Mouse (Mus musculus): Measurements from ENCODE around the gene Lrrn4.
A peak's percentile ranks its signal among the peaks of the same experiment; 100 is the strongest.

The Lrrn4 gene

DNA sequence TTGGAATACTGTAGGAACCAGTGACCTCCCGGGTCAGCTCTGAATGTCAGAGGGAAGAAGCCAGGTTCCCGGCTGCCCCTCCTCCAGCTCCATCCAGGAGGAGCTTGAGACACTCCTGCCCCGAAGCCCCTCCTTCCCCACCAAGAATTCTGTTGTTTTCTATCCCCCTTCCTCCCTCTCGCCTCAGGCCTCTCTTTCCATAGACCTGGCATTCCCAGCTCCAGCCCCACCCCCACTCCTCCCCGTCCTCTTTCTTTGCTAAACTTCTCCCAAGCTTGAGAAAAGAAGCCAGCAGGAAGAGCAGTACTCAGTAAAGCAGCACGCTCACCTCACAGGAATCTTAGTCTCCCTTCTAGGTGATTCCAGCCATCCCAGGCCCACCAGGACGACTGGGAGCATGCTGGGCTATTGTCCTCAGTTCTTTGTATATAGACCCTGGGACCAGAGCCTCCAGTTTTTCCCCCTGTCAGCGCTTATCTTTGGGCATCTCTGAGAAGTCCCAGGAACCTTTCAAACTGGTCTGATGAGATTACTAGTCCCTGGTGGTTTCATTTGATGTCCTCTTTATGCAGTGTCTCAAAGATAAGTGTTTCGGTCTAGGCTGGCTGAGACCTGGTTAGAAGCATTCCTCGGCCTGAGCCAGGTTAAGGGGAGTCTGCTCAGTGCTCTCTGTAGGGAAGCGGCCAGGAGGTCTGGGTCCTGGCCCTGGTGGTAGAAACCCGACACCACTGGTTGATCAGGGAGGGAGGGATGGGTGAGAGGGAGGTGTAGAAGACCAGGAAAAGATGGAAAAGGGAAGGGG is at the start of gene Lrrn4:
Lrrn4 (minus strand) TSS at position 48 of the 802 bp plus-strand sequence.
- peak; percentile 60 for DNase-seq (ENCODE audit: extremely low spot score)

- no peak for DNase-seq (ENCODE audit: extremely low spot score)
Measured at GRCm38 (mm10) chr2:132928999-132929398, 48.3 kb upstream of the Lrrn4 start.

- no peak for DNase-seq (ENCODE audit: extremely low spot score)
Measured at GRCm38 (mm10) chr2:132927871-132928270, 47.2 kb upstream of the Lrrn4 start.

- DNase-seq (ENCODE audit: extremely low spot score): no peak
Measured at GRCm38 (mm10) chr2:132927298-132927697, 46.6 kb upstream of the Lrrn4 start.

DNA sequence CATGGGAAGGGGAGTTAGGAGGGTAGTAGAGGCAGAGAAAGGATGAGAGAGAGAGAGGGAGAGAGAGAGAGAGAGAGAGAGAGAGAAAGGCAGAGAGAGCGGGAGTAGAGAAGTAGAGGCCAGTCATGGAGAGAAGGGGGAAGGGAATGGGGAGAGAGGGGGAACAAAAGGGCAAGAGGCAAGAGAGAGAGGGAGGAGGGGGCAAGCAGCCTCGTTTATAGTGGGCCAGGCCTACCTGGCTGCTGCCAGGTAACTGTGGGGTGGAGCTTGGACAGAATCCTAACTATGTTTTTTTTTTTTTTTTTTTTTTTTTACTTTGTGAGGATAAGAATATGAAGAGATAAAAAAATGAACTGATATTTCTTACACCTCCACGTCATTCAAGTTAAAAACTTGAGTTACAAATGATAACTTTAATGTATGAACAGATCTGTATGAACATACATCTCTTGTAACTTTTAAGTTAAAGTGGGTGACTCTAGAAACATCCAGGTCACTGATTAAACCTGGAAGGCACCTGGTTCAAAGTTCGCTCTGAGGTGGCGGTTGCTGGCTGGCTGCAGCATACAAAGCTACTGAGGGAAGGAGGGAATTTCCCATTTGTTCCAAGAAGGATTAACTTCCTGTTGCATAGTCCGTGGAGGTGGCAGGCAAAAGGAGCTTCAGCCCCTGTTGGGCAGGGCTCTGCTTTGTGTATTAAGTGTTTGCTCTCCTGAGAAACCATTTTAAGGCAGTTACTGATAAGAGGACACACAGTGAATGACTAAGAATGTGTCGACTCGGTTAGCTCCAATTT is 42.8 kb upstream of the Lrrn4 start:
- no peak for DNase-seq (ENCODE audit: extremely low spot score)

- DNase-seq (ENCODE audit: extremely low spot score): no peak
Measured at GRCm38 (mm10) chr2:132922076-132922873, 41.6 kb upstream of the Lrrn4 start.

DNA sequence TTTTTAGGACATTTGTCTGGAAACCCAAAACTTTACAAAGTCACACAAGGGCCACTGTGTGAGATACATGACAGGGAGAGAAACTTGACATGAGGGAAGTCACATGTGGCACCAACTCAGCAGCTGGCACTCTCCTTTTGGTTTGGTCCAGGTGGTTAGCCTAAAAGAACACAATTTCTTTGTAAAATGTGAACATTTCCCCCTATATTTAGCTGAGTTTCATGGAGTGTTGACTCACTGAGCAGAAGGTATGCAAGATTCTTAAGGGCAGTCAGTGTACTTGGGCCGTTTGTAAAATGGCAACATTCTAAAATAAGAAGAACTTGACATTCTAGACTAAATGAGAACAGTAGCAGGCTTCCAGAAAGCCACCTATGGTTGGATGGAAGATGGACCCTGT is 34.1 kb upstream of the Lrrn4 start:
- no peak for DNase-seq (ENCODE audit: extremely low spot score)

- DNase-seq (ENCODE audit: extremely low spot score): peak; percentile 42
Measured at GRCm38 (mm10) chr2:132906763-132907162, 26.1 kb upstream of the Lrrn4 start.

DNA sequence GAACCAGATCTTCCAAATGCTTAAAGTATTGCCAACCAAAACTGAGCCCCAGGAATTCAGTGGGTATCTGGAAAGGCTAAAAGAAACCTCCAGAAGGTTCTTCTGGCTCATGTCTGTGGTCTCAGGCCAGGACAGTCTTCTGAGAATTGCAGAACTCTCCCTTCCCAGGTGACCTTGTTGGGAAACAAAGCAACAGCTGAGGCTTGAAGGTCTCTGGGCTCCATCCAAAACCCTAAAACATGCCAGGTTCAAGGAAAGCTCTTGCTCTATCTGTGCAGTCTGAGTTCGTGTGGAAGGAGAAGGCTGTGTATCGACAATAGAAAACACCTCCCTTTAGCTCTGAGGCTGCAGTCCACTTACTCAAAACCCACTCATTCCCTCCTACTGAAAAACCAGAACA is 24.3 kb upstream of the Lrrn4 start:
- no peak for DNase-seq (ENCODE audit: extremely low spot score)

GRCm38 (mm10) chr2:132903498-132903897 is 22.8 kb upstream of the Lrrn4 start:
- DNase-seq (ENCODE audit: extremely low spot score): peak; percentile 63

GRCm38 (mm10) chr2:132902056-132902455 is 21.4 kb upstream of the Lrrn4 start:
- no peak for DNase-seq (ENCODE audit: extremely low spot score)

GRCm38 (mm10) chr2:132901636-132902035 is 20.9 kb upstream of the Lrrn4 start:
- no peak for DNase-seq (ENCODE audit: extremely low spot score)

GRCm38 (mm10) chr2:132900596-132900995 is 19.9 kb upstream of the Lrrn4 start:
- no peak for DNase-seq (ENCODE audit: extremely low spot score)

DNA sequence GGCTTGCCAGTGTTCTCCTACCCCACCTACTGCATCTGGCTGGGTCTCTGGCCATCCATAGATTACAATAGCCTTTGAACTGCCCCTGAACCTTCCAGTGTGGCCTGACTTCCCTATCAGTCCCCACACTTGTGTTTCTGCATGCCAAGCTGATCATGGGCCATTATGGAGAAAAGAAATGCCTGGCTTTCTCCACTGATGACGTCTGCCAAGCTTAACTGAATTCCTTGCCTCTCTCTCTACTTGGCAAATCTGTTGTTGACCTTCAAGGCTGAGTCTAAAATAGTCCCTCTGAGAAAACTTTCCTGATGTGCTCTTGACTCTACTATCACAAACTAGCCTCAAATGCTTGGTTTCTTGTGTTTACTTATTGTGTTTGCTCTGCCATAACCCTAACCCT is 17.5 kb upstream of the Lrrn4 start:
- no peak for DNase-seq (ENCODE audit: extremely low spot score)

- DNase-seq (ENCODE audit: extremely low spot score): no peak
Measured at GRCm38 (mm10) chr2:132893826-132894225, 13.1 kb upstream of the Lrrn4 start.

DNA sequence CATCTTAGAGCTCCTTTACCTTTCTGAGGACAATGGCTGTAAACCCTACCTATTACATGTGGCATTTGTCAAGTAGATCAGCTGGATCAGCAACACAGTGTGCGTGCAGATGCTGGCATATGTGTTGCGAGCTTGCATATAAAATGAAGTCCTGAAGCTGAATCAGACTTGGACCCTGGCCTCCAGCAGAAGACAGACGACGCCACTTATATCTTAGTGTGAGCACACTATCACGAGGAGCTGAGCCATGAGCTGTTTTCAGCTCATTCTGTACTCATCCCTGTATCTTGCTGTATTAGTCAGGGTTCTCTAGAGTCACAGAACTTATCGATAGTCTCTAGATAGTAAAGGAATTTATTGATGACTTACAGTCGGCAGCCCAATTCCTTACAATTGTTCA is 4.6 kb upstream of the Lrrn4 start:
- no peak for DNase-seq (ENCODE audit: extremely low spot score)

DNA sequence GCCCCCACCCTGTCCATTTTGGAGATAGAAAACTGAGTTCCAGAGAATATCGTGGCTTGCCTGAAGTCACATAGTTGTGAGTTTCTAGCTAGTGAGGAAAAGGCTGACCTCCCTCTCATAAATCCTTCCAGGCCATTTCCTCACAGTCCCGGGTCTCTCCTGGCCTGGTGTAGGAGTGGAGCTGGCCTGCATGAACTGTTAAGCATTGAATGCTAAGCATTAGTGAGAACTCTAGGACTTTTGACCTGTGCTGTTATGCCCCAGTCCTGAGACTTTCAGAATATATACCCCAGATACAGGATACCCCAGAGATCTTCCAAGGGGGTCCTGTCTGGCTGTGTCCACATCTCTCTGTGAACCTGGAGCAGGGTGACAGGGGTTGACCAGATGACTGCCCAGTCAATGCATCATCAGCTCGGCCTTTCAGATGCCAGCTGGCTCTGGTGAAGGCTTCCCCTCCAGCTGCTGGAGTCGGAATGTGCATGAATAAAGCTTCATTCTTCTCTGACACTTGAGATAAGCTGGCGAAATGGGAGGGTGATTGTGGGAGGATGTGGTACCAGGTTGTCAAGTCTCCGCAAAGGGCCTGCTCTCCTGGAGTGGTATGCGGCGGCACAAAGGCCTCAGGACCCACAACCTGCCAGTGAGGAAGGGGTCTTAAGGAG is 3.7 kb upstream of the Lrrn4 start:
- no peak for DNase-seq (ENCODE audit: extremely low spot score)

DNA sequence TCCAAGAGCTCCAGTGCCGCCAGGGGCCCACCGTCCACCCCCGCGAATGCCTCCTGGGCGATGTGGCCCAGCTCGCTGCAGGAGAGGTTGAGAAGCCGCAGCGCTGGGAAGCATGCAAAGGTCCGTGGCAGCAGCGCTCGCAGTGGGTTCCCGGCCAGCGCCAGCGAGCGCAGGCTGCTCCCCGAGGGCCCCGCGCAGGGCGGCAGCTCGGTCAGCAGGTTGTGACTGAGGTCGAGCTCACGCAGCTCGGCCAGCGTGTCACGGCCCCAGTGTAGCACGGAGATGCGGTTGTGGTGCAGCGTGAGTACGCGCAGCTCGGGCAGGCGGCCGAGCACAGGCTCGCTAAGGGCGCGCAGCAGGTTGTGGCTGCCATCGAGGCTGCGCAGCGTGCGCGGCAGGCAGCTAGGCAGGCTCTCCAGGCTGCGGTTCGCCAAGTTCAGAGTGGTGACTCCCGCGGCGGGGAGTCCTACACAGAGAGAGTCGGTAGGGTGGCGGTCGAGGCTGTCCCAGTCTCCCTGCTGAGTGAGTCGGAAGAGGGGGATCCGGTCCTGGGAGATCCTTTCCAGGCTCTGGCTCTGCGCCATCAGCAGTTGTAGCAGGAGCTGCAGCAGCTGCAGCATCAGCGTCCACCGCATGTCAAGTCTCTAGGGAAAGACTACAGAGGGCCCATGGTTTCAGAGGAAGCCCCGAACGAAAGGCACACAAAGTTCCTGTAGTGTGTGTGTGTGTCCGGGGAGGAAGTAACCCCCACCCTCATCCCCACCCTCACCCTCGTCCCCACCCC is 1.2 kb downstream of the Lrrn4 start:
- peak; percentile 68 for DNase-seq (ENCODE audit: extremely low spot score)

DNA sequence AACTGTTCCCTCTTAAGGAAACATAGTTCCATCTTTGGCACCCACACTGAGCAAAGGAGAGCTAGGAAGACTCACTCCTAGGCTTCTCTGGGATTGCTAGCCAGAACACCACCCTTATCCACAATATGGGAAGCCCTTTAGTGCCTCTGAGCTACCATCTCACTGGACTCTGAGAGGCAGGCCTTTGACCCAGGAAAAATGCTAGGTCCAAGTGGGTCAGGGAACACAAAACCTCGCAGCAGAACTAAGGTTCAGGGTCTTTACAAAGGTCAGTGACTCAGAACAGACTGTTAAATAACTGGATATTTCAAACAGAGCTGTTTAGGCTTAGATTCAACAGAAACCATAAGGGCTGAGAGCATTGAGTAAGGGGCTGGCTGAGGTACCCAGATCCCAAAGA is 3.7 kb downstream of the Lrrn4 start:
- DNase-seq (ENCODE audit: extremely low spot score): no peak

DNA sequence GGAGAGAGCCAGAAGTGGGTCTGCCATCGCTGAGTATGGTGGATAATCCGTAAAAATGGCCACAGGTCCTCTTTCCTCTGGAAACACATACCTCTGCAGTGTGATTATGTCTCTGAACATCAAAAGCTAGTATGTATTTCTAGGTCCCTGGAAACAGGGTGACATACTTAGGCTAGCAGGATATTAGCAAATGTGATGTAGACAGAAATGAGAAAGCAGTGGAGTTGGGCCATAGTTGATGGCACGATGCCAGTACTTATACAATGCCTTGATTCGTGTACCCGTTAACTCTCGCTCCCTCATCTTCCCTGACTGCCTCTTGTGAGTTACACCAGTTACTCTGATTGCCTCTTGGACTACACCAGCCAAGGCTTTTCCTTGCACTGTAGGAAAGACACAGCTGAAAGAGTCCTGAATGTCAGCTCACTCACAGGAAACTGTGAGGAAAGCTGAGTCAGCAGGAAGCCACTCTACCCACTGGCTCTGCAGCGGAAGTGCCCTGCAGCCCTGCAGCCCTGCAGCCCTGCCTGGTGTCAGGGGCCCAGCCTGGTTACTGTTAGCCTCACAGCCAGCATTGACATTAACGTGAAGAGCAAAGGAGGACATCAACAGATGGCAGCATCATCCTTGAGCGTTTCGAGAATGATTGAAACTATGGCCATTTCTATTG is 6.9 kb downstream of the Lrrn4 start:
- no peak for DNase-seq (ENCODE audit: extremely low spot score)
